Mouse (Mus musculus): ENCODE measurements around the gene Cpn1.

DNA sequence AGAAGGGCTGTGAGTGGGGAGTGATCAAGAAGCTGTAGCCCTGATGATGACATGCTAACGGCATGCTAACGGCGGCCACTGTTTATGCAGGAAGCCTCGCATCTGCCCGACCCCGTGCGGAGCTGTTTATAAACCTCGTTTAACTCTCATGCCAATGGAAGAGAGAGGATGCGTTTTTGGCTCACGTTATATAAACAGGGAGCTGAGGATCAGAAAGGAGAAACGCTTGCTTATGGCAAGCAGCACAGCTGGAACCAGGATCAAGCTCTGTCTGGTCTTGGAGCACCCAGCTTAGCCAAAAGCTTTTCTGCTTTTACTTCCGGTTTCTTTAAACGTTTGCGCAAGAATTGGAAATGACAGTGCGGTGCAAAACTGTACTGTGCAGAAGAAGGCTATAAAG lies 22.4 kb upstream of the Cpn1 start:
- no peak for TF ChIP-seq CTCF (IDR thresholded peaks at IDR 0.05; ENCODE audit: borderline replicate concordance, control insufficient read depth, extremely low read depth, insufficient read depth, low read length, poor library complexity)
- TF ChIP-seq POLR2A (IDR thresholded peaks at IDR 0.05; ENCODE audit: control insufficient read depth, extremely low read depth, insufficient read depth, low read length, poor library complexity): no peak
